Mouse (Mus musculus) C2C12 (cell line): ENCODE data around the gene Hoxa4.

Experiments
- CTCF ChIP-seq: IDR thresholded peaks from one replicate; pipeline ENCODE4 v1.5.1; 2011; ENCODE audit not compliant: control insufficient read depth, insufficient read depth, insufficient read length
- MAX ChIP-seq: IDR thresholded peaks from one replicate; pipeline ENCODE4 v1.6.1; 2011; ENCODE audit warnings: mild to moderate bottlenecking, control low read depth
- MYOG ChIP-seq: IDR thresholded peaks from one replicate; pipeline ENCODE4 v1.6.1; 2011; ENCODE audit not compliant: control insufficient read depth, insufficient read length; ENCODE audit errors: extremely low read depth
- USF1 ChIP-seq: IDR thresholded peaks from one replicate; pipeline ENCODE4 v1.6.1; 2011; ENCODE audit warnings: low read depth, mild to moderate bottlenecking, control low read depth, moderate library complexity

DNA sequence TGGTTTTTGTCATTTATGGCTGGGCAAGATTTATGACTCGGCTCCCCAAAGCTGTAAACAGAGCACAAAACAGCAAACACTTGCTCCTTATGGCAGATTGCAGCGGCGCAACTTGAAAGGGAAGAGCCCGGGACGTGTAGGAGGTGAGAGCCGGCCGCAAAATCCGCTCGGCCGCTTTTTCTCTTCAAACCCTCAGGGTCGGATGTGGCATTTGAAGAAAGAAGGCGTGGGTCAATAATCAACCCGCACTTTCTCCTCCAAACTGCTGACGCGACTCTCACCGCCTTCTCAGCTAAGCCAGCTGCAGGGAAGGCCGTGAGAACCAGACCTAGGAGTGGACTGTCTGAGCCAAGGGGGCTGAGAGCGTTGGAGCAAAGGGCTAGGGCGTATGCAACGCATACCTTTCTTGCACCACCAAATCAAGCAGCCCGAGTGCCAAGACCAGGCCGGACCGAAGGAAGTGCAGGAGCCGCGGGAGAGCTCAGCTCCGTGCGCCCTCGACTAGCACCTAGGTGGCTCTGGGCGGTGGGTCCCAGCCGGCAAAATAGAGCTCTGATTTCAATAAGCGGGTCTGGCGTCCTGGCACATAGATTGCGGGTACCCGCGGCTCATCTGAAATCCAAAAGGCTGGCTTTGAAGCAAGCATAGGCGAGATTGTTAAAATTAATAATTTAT lies 14.4 kb downstream of the Hoxa4 start, which contains the start of gene 5730596B20Rik:
- TF ChIP-seq CTCF (no peak), MAX (no peak), USF1 (no peak), MYOG (no peak)
